14 mouse cellular contexts compared by ENCODE assay signal in genomic region chr7:82972214-82973006, GRCm38 (mm10).
DNase-seq lines count a peak whose midpoint lies in the region; ATAC-seq and TF ChIP-seq lines count a peak whose summit lies in the region.
"Had no signal": no experiment of that assay in that cellular context is flagged by ENCODE, and none has a peak within 500 bp of the region (broad histone marks: within the 10 kb centered on the region; RNA-seq: fewer than 3 reads in every experiment).

No protein-coding gene starts in this region.

- no peak overlapping the region for H3K4me3 ChIP-seq in kidney, postnatal 0 days (replicated peaks; ENCODE audit: low read depth, low read length)
- H3K4me3 ChIP-seq in embryonic facial prominence, embryonic 14.5 days (ENCODE audit: low read depth, low read length) = no peak overlapping the region
- H3K4me3 ChIP-seq in myocyte = no peak overlapping the region
- H3K4me3 ChIP-seq: erythroblast, embryonic 14.5 days; heart, embryonic 15.5 days had no signal

- TF ChIP-seq POLR2A in brain, embryonic 14.5 days (IDR thresholded peaks at IDR 0.05; ENCODE audit: borderline replicate concordance, extremely low read depth, insufficient read depth, insufficient read length, poor library complexity, severe bottlenecking) = no peak
- TF ChIP-seq POLR2A in myocyte (IDR thresholded peaks at IDR 0.05; ENCODE audit: insufficient read length, low read depth) = no peak

- H3K9me3 ChIP-seq in kidney, postnatal 0 days (replicated peaks; ENCODE audit: low read length) = no peaks in the 10 kb centered on the region
- no peaks in the 10 kb centered on the region for H3K9me3 ChIP-seq in embryonic facial prominence, embryonic 14.5 days (ENCODE audit: control insufficient read depth, low read length)
- H3K9me3 ChIP-seq: heart, embryonic 15.5 days had no signal

- no peak overlapping the region for H3K9ac ChIP-seq in kidney, postnatal 0 days (ENCODE audit: low read depth, low read length)
- no peak overlapping the region for H3K9ac ChIP-seq in embryonic facial prominence, embryonic 14.5 days (ENCODE audit: low read depth, low read length)
- H3K9ac ChIP-seq: heart, embryonic 15.5 days; liver, postnatal 0 days had no signal

- H3ac ChIP-seq in myocyte (ENCODE audit: control insufficient read depth, insufficient read length) = no peak overlapping the region

- no peaks in the 10 kb centered on the region for H3K4me1 ChIP-seq in kidney, postnatal 0 days (replicated peaks; ENCODE audit: insufficient read depth, low read length)
- H3K4me1 ChIP-seq in embryonic facial prominence, embryonic 14.5 days (ENCODE audit: control insufficient read depth, insufficient read depth, low read length) = peaks cover 9% of the 10 kb centered on the region

- H3K4me2 ChIP-seq in kidney, postnatal 0 days (ENCODE audit: low read length) = no peak overlapping the region
- H3K4me2 ChIP-seq in embryonic facial prominence, embryonic 14.5 days (ENCODE audit: low read depth, low read length) = peak overlapping the region; percentile 6; the same call in 1 of the 2 replicates
- peak overlapping the region; percentile 61 for H3K4me2 ChIP-seq in myocyte (ENCODE audit: low read depth)
- H3K4me2 ChIP-seq: heart, embryonic 15.5 days had no signal

- no peak overlapping the region for H3K27ac ChIP-seq in kidney, postnatal 0 days
- H3K27ac ChIP-seq in embryonic facial prominence, embryonic 14.5 days (replicated peaks; ENCODE audit: low read depth, low read length) = no peak overlapping the region; the same call in none of the 2 replicates
- H3K27ac ChIP-seq: heart, embryonic 15.5 days; stomach, postnatal 0 days had no signal

- WGBS in kidney, postnatal 0 days = 53% methylated on average over 12 of the region's 12 CpGs
- WGBS in embryonic facial prominence, embryonic 14.5 days = 25% methylated on average over 12 of the region's 12 CpGs

- DNase-seq in kidney, postnatal 0 days (ENCODE audit: low spot score) = peak; percentile 6
- DNase-seq in kidney, adult 8-10 months = no peak
- DNase-seq in brain, embryonic 14.5 days (ENCODE audit: low read depth) = peak; percentile 54
- DNase-seq in embryonic facial prominence, embryonic 14.5 days (ENCODE audit: low spot score) = peak; percentile 89
- DNase-seq in cerebellum, postnatal 4 days (ENCODE audit: low spot score in 2 of 2) = no peak
- DNase-seq in c-Kit-positive CD71-positive TER-119-positive erythroid progenitor cells, embryonic 14.5 days (ENCODE audit: low spot score) = no peak
- DNase-seq: adrenal gland, postnatal 36 days; cerebellum, adult 2 months; gastrocnemius, postnatal 25 days; liver, postnatal 0 days had no signal

- ATAC-seq in kidney, postnatal 0 days (replicated peaks; ENCODE audit: low FRiP score, low read depth) = no peak
- peak; percentile 77; the same call in 1 of the 2 replicates for ATAC-seq in embryonic facial prominence, embryonic 14.5 days (ENCODE audit: low read depth)
- ATAC-seq: liver, postnatal 0 days had no signal

- no peak for TF ChIP-seq CTCF in kidney, postnatal 0 days (IDR thresholded peaks at IDR 0.05; ENCODE audit: low read depth)
- no peak for TF ChIP-seq CTCF in brain, embryonic 14.5 days (IDR thresholded peaks at IDR 0.05; ENCODE audit: borderline replicate concordance, extremely low read depth, insufficient read depth, insufficient read length)

- no peaks in the 10 kb centered on the region for H3K36me3 ChIP-seq in kidney, postnatal 0 days (ENCODE audit: insufficient read depth, low read length)
- no peaks in the 10 kb centered on the region for H3K36me3 ChIP-seq in embryonic facial prominence, embryonic 14.5 days (ENCODE audit: control insufficient read depth, insufficient read depth, low read length)
- H3K36me3 ChIP-seq in myocyte (ENCODE audit: control insufficient read depth, insufficient read depth) = no peaks in the 10 kb centered on the region
- H3K36me3 ChIP-seq: heart, embryonic 15.5 days had no signal

- H3K79me2 ChIP-seq in myocyte (ENCODE audit: control insufficient read depth, insufficient read depth) = no peaks in the 10 kb centered on the region

- H3K27me3 ChIP-seq in kidney, postnatal 0 days (ENCODE audit: insufficient read depth, low read length) = no peaks in the 10 kb centered on the region
- H3K27me3 ChIP-seq in embryonic facial prominence, embryonic 14.5 days (replicated peaks; ENCODE audit: control insufficient read depth, insufficient read depth, low read length) = no peaks in the 10 kb centered on the region
- no peaks in the 10 kb centered on the region for H3K27me3 ChIP-seq in myocyte (ENCODE audit: control insufficient read depth, insufficient read depth, insufficient read length)
- H3K27me3 ChIP-seq: heart, embryonic 15.5 days had no signal

TF ChIP-seq in myocyte, 11 proteins besides CTCF, POLR2A, EP300 and RAD21:
- no peak for TF ChIP-seq MYOG (IDR thresholded peaks at IDR 0.05; ENCODE audit: control insufficient read depth in 1 of 3, insufficient read depth in 1 of 3, insufficient read length in 2 of 3, low read depth in 2 of 3)
- TF ChIP-seq MYOD1 (IDR thresholded peaks at IDR 0.05; ENCODE audit: control insufficient read depth in 1 of 3, insufficient read length in 2 of 3, low read depth in 2 of 3) = peak in 2 of 3 experiments; percentile 26 to 52
- no peak for TF ChIP-seq USF1 (IDR thresholded peaks at IDR 0.05; ENCODE audit: low read depth)
- TF ChIP-seq CEBPB (IDR thresholded peaks at IDR 0.05; ENCODE audit: insufficient read depth, poor library complexity, severe bottlenecking) = peak; percentile 93

Comparison
In these comparisons a context has a peak if more than half of its experiments do, and no peak if none do; other contexts are left out.
1. DNase-seq: peak in kidney, postnatal 0 days (single experiment), brain, embryonic 14.5 days (single experiment) and embryonic facial prominence, embryonic 14.5 days (single experiment); none in kidney, adult 8-10 months (0 of 2), cerebellum, postnatal 4 days (0 of 2) and c-Kit-positive CD71-positive TER-119-positive erythroid progenitor cells, embryonic 14.5 days (single experiment).